Mouse (Mus musculus) adrenal gland, postnatal 4 days (tissue): Measurements from ENCODE around the gene Macrod2. TPM values are rescaled to one million over a fixed set of nuclear protein-coding genes. Genes with fewer than 3 reads are reported as not detected.
A peak's percentile ranks its signal among the peaks of the same experiment; 100 is the strongest.

Experiments used
- DNase-seq, 2 experiments: peaks; one replicate each; pipeline ENCODE4 v3.0.0; 2021 to 2022; ENCODE audit warnings: low spot score in 2 of 2, mixed read lengths in 2 of 2
- long read RNA-seq, 2 experiments: library from polyadenylated mRNA; stranded (forward); transcript quantifications; one replicate each; pipeline ENCODE4 v2.0.0; 2021
- total RNA-seq, 2 experiments: library from RNA; stranded (reverse); gene quantifications; 2 replicates each; pipeline ENCODE4 v1.2.3; 2021

Gene Macrod2
- total RNA-seq: 1 to 10 TPM; 7.4 to 9.6 TPM
- long read RNA-seq, experiment 1, partial matches to known transcripts: 0 of 2 reads
- long read RNA-seq, experiment 1, other reads (novel, unspliced or antisense): 0 of 2 reads
- long read RNA-seq, experiment 2, transcript Macrod2-204 (4 exons, 3,554 nt): major isoform, 5 of 7 reads
- long read RNA-seq, experiment 2, partial matches to known transcripts: 0 of 7 reads
- long read RNA-seq, experiment 2, other reads (novel, unspliced or antisense): 2 of 7 reads

DNA sequence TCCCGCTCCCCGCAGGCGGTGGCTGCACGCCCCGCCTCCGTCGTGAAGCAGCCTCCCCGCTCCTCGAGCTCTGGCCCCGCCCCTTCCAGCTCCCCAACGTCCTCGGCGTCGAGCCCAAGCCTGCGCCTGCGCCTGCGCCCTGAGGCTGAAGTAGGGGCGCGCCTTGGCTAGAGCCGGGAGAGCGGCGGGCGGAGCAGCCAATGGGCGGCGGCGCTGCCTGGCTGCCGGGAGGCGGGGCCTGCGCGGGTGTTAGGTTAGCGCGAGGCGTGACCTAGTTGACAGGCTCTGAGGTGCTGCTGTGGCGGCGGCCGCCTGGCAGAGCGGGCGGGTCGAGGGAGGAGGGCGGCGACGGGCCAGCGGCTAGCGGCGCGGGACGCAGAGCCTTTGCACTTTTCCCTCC, at the start of gene Macrod2:
Gene Macrod2, plus strand, starts transcription at position 131 of the 400 bp plus-strand sequence.
- DNase-seq: peak; percentile 94 to 95

DNA sequence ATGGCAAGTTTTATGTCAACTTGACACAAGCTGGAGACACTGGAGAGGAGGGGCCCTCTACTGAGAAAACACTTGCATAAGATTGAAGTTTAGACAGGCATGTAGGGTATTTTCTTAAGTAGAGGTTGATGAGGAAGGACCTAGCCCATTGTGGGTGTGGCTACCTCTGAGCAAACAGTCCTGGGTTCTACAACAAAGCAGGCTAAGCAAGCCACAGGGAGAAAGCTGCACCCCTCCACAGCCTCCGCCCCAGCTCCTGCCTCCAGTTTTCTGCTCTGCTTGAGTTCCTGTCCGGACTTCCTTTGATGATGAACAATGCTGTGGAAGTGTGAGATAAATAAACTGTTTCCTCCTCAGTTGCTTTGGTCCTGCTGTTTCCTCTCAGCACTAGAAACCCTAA, 35.2 kb upstream of the Macrod2 start:
- no peak for DNase-seq

DNA sequence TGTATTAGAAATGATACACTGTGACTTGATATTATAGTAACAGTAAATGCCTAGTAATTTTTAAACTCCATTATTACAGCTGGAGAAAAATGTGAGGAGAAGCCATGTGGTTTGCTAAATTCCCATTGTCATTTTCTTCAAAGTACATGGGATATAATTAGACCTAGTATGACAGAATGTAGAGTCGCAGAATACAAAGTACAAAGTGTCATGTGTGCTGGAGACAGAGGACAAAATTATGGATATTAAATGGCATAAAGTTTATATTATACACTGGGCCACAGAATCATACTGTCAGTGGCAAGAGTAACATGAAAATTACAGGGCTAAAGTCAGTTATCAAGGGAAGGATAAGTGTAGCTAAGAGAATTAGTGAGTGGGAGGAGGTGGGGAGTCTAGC, 30.3 kb upstream of the Macrod2 start:
- no peak for DNase-seq

DNA sequence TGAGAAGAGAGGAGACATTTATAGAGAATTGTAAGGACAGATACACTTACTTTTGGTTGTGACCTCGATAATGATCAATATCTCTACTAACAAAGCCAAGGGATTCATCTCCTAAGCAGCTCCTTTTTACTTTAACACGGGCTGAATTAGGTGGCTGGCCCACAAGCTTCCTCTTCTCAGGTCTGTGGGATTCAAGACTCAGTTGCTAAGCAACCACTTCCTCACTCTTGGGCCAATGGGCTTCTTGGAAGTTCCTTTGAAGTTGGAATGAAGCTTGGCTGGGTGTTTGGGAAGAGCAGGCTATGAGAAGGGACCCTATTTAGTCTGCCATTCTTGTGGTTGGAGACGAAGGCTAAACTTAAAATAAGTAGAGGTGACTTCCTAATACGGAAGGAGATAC, 5.6 kb upstream of the Macrod2 start, which contains the start of gene Sel1l2:
Gene Sel1l2, minus strand, starts transcription at position 182 of the 400 bp plus-strand sequence.
- DNase-seq: no peak

DNA sequence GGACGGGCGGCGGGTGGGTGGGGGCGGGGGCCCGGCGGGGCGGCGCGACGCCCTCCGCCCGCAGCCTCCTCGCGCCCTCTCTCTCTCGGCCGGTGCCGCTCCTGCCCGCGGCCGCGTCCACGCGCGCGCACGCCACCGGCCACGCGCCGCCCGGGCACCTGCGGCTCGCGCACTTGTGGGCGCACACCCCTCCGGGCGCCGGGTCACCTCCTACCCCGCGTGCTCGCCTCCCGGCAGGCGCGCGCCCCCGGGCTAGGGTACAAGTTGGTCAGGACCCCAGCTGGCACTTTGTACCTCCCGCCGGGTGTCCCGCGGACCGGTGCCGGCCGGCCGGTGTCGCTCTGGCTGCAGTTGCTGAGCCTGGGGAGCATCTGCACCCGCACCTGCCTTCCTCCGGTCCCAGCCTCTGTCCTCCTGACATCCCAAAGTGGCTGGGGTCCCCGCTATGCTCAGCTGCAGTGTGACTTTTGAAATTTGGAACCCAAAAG, 679 bp downstream of the Macrod2 start:
- peak; percentile 3 to 11 for DNase-seq

DNA sequence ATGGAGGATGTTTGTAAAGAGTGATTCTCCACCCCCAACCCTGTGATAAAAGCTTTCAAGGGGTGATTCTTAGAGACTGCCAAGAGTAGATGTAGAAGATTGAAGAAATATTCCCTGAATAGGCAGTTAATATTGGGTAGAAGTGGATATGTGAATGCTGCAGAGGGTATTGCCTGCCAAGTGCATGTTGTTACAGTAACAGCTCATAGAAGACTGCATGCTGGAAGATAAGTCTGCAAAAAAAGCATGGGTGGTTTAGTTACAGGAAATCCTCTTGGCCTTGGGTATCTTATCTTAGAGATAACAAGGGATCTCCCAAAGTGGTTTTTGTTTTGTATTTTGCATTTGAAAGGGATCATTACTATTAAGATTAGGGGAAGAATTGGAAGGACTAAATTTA, 30.7 kb downstream of the Macrod2 start:
- DNase-seq: no peak

DNA sequence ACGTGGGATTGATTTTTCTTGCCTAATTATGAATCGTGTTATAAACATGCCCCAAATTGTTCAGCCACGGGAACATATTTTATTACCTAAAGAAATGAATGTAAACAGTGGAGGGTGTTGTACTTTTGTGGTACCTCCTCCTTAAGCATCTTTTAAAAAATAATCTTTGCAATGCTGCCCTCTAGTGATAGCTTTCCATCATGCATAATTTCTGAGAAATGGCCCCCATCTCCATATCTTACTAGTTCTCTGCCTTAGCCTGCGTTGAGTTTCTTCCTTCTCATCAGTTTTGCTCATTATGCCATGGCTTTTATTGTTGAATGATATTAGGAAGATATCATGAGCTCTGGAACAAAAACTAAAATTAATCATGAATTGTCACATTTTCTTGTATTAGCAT, 32.2 kb downstream of the Macrod2 start:
- DNase-seq: no peak

DNA sequence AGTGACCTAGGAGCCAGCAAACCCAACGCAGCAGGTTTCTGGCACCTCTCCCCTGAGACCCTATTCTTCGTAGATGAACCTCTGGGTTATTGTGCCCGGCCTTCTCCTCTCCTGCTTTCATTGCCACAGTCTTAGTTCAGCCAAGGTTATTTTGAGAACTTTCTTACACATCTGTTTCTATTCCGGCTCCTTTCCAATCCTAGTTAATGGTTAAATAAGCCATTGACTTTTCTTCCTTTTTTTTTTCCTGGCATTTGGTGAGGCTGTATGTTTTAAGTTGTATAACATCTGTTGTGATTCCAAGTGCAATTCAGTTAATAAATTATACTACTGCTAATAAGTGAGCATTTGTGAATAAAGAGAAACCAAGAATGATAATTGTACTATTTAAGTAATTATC, 44.0 kb downstream of the Macrod2 start:
- DNase-seq: no peak

DNA sequence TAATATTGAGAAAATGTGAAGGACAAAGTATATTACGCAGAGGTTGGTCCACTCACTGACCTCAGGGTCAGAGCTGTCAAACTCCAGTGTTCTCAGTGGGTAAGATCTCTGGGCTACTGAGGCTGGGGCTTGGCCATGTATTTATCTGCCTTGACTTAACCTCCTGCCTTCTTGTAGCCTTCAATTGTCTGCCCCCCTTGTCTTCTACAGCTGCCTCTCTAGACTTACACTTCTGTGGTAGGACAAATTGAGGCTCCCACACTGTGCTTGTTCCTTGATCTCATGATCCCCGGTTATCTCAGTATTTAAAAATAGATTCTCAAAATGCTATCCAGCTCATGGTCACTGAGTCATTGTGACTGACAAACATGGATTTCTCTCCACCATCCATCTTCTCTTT, 53.5 kb downstream of the Macrod2 start:
- no peak for DNase-seq

DNA sequence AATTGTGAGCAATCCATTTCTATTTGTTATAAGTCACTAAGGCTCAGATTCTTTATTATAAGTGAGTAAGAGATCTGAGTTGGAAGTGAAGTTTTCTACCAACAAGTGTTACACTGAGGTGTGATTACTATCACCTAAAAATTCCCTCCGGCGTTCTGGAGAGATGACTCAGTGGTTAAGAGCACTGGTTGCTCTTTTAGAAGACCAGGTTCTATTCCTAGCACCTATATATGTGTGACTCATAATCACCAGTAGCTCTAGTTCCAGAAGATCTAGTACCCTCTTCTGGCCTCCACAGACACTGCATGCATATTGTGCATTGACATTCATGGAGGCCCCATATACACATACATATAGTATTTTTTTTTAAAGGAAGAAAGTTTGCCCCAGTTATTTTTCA, 80.7 kb downstream of the Macrod2 start:
- no peak for DNase-seq

DNA sequence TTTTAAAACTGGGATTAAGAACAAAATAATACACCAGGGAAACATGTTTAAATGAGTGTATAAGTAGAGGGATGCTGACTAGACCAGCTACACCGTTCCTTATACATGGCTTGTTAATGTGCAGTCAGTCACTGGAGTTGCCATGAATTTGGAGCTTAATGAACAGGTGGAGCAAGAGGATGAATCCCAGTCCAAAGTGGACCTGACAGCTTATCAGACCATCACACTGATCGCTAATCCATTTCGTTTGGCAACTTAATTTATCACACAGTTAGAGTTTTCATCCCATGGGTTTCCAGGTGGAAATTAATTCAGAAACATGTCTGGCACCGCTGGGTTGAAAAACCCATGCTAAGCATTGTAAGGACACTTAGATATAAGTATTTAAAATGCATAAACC, 81.8 kb downstream of the Macrod2 start:
- DNase-seq: no peak

DNA sequence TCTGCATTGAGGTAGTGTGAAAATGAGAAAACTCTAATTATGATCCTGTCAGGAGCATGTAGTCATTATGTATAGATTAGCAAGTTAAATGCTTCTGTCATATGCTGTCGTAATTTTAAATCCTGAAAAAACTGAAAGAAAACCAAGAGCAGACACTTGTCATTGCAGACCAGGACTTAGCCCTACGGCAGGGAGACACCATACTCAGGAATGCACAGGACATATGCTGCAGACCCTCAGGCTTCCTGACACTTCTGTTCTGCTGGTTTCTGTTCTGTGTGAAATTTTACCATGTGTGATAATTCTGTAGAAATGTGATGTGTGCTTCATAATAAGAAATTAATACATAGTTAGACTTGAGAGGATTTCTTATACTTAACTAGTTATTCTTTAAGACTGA, 87.5 kb downstream of the Macrod2 start:
- DNase-seq: no peak

DNA sequence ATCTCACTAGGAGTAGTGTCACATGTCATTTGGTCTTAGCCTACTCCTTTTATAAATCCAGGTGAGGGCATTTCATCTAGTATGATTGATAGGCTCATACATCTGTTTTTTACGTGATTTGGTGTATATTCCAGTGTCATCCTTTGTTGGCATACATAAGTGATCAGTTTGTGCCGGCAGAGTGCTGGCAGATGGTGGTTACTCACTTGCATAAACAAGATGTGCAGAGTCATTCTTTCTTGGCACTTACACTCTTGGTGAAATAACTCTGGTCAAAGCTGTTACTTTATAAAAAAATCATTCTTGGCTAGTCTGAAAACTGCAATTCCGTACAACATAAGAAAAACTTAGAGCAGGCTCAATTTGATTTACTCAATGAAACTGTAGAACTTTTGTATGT, 102.6 kb downstream of the Macrod2 start:
- no peak for DNase-seq

DNA sequence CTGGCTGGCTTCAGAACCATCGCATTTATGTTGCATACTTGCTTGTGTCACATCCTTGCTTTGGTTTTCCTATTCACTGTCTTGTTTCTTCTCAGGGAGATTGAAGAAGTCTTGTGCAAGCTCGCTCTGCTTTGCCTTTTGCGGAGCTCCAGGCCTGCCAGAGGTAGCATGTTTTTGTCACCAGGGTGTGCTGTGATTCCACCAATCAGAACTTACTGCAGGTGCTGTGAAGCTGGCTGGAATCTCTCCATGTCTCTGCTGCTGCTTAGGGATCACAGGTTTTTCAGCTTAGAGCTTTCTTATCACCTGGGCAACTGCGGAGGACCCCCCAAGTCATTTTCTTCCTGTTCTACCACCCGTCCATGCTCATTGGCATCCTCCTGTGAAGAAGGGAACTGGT, 105.8 kb downstream of the Macrod2 start:
- peak in 1 of 2 experiments; percentile 4 for DNase-seq

DNA sequence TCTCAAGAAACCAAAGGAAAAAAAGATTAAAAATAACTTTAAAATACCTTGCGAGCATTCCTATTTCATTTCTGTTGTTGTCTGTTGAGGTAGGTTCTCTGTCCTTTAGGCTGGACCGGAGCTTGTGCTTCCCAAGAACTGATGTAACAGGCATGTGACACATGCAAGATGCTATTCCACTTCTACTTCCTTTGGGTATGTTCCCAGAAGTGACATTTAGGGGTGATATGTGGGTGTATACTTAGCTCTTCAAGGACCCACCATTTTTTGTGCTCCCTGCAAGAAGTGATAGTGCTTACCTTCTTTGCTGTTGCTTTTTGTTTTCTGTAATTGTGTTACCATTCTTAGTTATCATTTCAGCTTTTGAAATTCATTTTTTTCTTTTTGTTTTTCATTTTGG, 126.4 kb downstream of the Macrod2 start:
- DNase-seq: no peak

DNA sequence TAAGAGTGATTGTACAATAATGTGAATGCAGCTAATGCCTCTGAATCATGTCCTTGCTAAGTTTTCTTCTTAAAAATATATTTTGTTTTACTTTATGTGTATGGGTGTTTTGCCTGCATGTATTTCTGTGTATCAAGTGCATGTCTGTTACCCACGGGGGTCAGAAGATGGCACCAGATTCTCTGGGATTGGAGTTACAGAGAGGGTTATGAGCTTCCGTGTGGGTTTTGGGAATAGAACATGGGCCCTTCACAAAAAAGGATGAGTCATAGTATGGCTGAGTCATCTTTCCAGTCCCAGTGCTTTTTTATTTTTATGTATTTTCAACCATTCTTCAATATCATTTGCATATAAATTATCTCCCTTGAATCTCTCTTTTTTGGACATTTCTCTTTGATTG, 135.1 kb downstream of the Macrod2 start:
- no peak for DNase-seq

DNA sequence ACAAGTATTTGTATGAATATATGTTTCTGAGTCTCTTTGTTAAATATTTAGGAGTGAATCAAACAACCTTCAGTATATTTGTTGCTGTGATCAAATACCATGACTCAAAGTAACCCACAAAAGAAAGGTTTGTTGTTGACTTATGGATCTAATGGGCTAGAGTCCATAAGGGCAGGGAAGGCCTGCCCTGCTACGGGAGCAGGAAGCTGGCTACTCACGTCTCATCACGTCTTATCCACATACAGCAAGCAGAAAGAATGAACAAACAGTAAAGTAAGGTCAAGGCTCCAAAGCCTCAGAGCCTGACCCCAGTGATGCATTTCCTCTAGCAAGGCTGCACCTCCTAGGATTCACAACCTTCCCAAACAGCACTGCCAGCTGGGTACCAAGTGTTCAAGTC, 136.9 kb downstream of the Macrod2 start:
- DNase-seq: no peak

DNA sequence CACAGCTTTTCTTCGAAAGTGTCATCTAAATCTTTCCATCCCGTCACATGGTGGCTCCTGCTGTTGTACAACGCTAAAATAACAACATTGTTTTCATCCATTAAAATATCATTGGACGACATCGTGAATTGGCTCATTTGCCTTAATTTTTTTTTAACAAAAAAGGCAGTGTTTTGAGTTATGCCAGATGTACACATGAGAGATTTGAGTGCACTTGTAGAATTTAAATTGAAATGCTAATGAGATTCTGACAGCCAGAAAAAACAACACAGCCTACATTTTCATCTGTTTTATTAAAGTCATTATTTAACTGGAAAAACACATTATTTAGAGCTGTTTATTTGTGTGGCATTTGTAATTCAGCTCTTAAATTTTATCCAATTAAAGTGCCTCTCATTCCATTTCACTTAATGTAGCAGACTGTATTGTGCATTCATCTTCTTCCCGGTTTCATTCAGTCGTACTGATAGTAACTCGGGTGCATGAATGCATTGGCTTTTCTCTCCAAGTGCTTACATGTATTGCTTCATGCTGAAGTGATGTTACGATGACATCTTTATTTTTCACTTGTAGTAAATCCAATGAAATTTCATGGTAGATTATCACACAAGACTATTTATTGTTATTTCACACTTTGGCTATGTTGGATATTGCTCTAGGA, 137.9 kb downstream of the Macrod2 start:
- no peak for DNase-seq

DNA sequence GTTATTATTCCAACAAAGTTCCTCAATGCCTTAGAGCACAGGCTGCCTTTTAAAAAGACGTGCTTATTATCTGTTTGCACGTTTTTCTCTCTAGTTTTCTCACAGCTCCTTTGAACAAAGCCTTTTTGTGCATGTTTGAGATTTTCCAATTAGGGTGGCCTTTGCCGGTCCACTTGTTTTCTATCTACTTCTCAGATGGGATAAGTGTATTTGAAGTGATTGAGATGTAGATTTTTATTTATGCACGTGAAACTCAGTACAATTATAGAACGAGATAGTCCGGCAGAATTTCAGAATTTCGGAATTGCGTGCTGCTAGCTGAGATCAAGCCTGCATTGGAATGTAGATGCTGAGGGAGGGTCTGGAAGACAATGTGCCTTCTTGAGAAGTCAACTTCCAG, 138.5 kb downstream of the Macrod2 start:
- no peak for DNase-seq

DNA sequence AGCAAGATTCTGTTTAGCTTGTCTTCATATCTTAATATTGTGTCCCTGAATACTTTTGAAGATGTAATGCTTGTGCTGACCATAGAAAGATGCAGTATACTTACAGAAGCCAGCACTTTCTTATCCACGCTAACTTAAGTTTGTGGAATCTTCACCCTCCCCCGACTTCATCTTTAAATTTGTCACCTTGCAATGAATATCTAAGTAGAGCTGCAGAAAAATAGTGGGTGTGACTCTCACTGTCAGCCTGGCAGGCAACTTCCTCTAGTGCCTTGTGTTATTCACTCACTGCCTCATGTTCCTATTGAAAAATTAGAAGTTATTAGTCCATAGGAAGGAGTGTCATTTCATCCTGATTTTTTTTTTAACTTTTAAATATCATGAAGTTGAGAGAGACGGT, 139.5 kb downstream of the Macrod2 start:
- no peak for DNase-seq

DNA sequence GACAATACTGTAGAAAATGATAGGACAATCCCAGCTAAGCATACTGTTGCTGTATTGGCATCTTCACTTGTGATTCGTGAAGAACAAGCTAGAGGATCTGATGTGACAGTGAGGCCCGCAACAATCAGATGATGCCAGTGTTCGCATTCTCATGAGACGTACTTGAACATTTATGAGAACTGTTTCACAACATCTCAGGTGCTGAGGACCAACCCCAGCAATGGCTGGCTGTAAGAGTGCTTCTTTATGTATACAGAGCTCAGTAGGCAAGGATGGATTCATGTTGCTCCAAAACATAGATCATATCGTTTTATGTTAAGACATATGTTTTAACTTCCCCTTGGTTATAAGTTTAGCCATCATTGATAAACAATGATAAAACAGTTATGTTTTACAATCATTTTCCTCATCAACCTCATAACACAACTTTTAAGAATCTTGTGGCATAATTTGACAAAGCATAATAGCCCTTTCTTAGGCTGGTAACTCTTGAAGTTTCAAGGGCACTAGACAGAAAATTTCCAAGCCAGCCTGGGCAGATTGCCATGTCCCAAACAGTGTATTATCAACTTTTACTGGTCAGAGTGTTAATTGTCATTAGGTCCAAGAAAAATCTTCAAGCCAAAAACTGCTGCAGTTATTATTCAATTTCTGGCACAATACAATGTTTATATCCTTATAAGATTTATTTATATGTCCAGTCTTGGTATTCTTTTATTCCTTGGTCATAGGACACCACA, 140.9 kb downstream of the Macrod2 start:
- no peak for DNase-seq

DNA sequence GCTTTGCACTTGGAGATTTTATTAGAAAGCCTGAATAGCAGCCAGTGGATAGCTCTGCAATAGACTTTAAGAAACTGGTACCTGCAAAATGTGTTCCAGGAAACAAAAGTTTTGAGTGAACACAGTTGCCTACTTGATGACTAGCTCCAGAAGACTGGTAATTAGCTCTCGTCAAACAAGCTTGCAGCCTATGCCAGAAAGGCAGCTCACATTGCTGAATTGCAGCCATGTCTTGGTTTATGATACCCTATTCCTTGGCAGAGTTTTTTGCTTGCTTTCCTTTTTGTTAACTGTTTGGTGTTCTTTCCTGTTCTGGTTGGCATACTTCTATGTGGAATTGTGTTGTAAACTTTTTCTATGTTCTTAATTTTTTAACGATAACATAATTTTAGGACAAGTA, 154.2 kb downstream of the Macrod2 start:
- DNase-seq: no peak
